Mouse (Mus musculus) G1E (cell line): ENCODE results near the gene Gm21731.
"Not testable (repeated sequence)": the region's sequence is repeated elsewhere in the genome, so short reads cannot be mapped to it uniquely, and the experiment has no call there.

Experiments
- CTCF ChIP-seq: IDR thresholded peaks from 2 replicates; pipeline ENCODE4 v1.5.1; 2012; ENCODE audit warnings: low read depth, low read length, inconsistent platforms, mixed read lengths
- GATA1 ChIP-seq: IDR thresholded peaks from 2 replicates; pipeline ENCODE4 v1.6.1; 2012; ENCODE audit warnings: borderline replicate concordance, low read length, inconsistent platforms, mixed read lengths

DNA sequence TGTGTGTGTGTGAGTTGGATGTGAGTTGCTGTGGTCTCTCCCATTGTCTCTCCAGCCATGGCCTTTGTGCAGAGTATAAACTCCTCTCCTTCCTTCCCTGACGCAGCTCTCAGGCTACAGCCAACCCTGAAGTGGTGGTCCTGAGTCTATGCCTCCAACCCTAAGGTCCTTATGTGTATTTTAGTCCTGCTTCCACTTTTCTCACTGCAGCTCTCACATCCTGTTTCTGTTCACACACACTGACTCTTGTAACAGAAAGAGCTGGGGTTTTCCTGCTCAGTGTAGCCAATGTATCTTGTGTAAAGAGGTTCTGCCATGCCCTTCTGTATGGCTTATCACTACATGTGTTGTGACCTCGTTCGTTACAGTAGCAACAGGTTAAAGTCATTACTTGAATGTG lies 20.8 kb downstream of the Gm21731 start:
- not testable (repeated sequence) for TF ChIP-seq CTCF, GATA1
